Mouse (Mus musculus): Measurements from ENCODE around the gene Lmntd1.

DNA sequence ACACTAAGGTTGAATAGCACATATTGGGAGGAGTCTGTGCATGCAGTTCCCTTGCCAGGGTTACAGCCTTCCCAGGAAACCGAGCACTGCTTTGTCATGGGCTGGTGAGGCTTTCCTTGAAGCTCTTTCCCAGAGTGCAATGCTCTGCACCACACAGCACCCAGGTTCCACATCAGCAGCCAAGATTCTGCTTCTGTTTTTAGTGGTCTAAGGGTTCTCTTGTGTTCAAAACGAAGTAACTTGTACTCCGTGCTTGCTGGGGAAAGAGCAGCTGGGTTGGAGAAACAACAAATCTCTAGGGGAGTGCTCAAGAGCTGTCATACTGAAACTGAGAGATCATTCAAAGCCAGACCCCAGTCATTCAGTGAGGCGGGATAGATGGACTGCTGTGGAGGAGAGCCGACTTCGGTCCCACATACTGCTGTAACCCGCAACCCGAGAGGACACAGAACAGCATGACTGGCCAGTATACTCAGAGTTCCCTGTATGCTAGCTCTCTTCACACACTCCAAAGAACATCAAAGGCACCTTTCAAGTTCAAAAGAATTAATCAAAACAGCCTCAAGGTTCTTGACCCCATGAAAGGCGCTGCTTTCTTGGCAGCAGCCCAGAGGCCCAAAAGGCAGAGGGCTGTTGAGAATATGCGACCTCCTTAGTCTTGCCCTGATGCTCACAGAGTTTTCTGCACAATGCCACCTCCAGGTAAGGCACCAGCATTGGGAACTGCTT lies 35.5 kb downstream of the Lmntd1 start:
- TF ChIP-seq CTCF (IDR thresholded peaks at IDR 0.05; ENCODE audit: low read depth, low read length) (no peak), POLR2A (IDR thresholded peaks at IDR 0.05; ENCODE audit: borderline replicate concordance, low read depth, low read length) (no peak)
